Mouse (Mus musculus) embryonic fibroblast, embryonic 13.5 days (primary cell): ENCODE results near the gene Hist1h2ak.

Experiments used
- CTCF ChIP-seq: IDR thresholded peaks from 2 replicates; pipeline ENCODE4 v1.5.1; 2011; ENCODE audit warnings: mild to moderate bottlenecking, control low read depth, low read length, moderate library complexity, borderline replicate concordance; ENCODE audit not compliant: insufficient read depth
- POLR2A ChIP-seq: IDR thresholded peaks from 2 replicates; pipeline ENCODE4 v1.6.1; 2011; ENCODE audit warnings: low read depth, mild to moderate bottlenecking, control low read depth, low read length, moderate library complexity

GRCm38 (mm10) chr13:21710031-21710711 is 43.5 kb downstream of the Hist1h2ak start:
- peak; percentile 55; the same call in 1 of the 2 replicates for TF ChIP-seq CTCF
- TF ChIP-seq POLR2A = peak; percentile 66
